Mouse (Mus musculus): Measurements from ENCODE around the gene Ccdc62. TPM values are rescaled to one million over a fixed set of nuclear protein-coding genes. Genes with fewer than 3 reads are reported as not detected.

The Ccdc62 gene
- polyA plus RNA-seq, 1 experiment from 2014 or later = 6.8 TPM

- ATAC-seq (ENCODE audit: insufficient read depth, low FRiP score) = no peak
- WGBS = 63% methylated on average over 5 of the region's 5 CpGs
- H3K4me2 ChIP-seq (ENCODE audit: low read depth, low read length) = no peak overlapping the region
- no peaks in the 10 kb centered on the region for H3K27me3 ChIP-seq (ENCODE audit: control insufficient read depth, insufficient read depth, low read length)
- no peaks in the 10 kb centered on the region for H3K9me3 ChIP-seq (replicated peaks; ENCODE audit: control insufficient read depth, low read length)
- no peak overlapping the region for H3K9ac ChIP-seq (ENCODE audit: low read length)
- no peaks in the 10 kb centered on the region for H3K4me1 ChIP-seq (ENCODE audit: control insufficient read depth, insufficient read depth, low read length)
- H3K4me3 ChIP-seq (replicated peaks; ENCODE audit: low read length) = no peak overlapping the region
- H3K36me3 ChIP-seq (ENCODE audit: control insufficient read depth, insufficient read depth, low read length) = no peaks in the 10 kb centered on the region
- H3K27ac ChIP-seq (ENCODE audit: low read length) = no peak overlapping the region
Measured at GRCm38 (mm10) chr5:123952365-123953045, 22.0 kb downstream of the Ccdc62 start.

GRCm38 (mm10) chr5:123957213-123957612 lies 26.7 kb downstream of the Ccdc62 start:
- 91% methylated on average over 8 of the region's 8 CpGs for WGBS

GRCm38 (mm10) chr5:123959018-123959417 lies 28.5 kb downstream of the Ccdc62 start:
- WGBS = 68% methylated on average over 3 of the region's 3 CpGs
- no peaks in the 10 kb centered on the region for H3K36me3 ChIP-seq (ENCODE audit: control insufficient read depth, insufficient read depth, low read length)
- no peak overlapping the region for H3K4me2 ChIP-seq (ENCODE audit: low read depth, low read length)
- no peak overlapping the region for H3K27ac ChIP-seq (ENCODE audit: low read length)
- no peak for ATAC-seq (ENCODE audit: insufficient read depth, low FRiP score)
- H3K4me3 ChIP-seq (replicated peaks; ENCODE audit: low read length) = no peak overlapping the region
- no peaks in the 10 kb centered on the region for H3K27me3 ChIP-seq (ENCODE audit: control insufficient read depth, insufficient read depth, low read length)
- H3K4me1 ChIP-seq (ENCODE audit: control insufficient read depth, insufficient read depth, low read length) = peaks cover 3% of the 10 kb centered on the region
- H3K9ac ChIP-seq (ENCODE audit: low read length) = no peak overlapping the region
- no peaks in the 10 kb centered on the region for H3K9me3 ChIP-seq (replicated peaks; ENCODE audit: control insufficient read depth, low read length)

More at GRCm38 (mm10) chr5:123957213-123957612, 26.7 kb downstream of the Ccdc62 start:
- no peaks in the 10 kb centered on the region for H3K27me3 ChIP-seq (ENCODE audit: control insufficient read depth, insufficient read depth, low read length)
- no peaks in the 10 kb centered on the region for H3K36me3 ChIP-seq (ENCODE audit: control insufficient read depth, insufficient read depth, low read length)
- H3K4me3 ChIP-seq (replicated peaks; ENCODE audit: low read length) = no peak overlapping the region
- no peaks in the 10 kb centered on the region for H3K9me3 ChIP-seq (replicated peaks; ENCODE audit: control insufficient read depth, low read length)
- H3K4me1 ChIP-seq (ENCODE audit: control insufficient read depth, insufficient read depth, low read length) = peaks cover 3% of the 10 kb centered on the region; the same call in 1 of the 2 replicates
- no peak for ATAC-seq (ENCODE audit: insufficient read depth, low FRiP score)
- H3K4me2 ChIP-seq (ENCODE audit: low read depth, low read length) = no peak overlapping the region
- H3K9ac ChIP-seq (ENCODE audit: low read length) = no peak overlapping the region
- H3K27ac ChIP-seq (ENCODE audit: low read length) = no peak overlapping the region

GRCm38 (mm10) chr5:123960129-123960528 lies 29.6 kb downstream of the Ccdc62 start:
- no peak overlapping the region for H3K4me3 ChIP-seq (replicated peaks; ENCODE audit: low read length)
- no peak overlapping the region for H3K9ac ChIP-seq (ENCODE audit: low read length)
- H3K9me3 ChIP-seq (replicated peaks; ENCODE audit: control insufficient read depth, low read length) = no peaks in the 10 kb centered on the region
- no peak overlapping the region for H3K27ac ChIP-seq (ENCODE audit: low read length)
- ATAC-seq (ENCODE audit: insufficient read depth, low FRiP score) = peak; percentile 50; the same call in 1 of the 2 replicates
- H3K4me2 ChIP-seq (ENCODE audit: low read depth, low read length) = no peak overlapping the region
- H3K4me1 ChIP-seq (ENCODE audit: control insufficient read depth, insufficient read depth, low read length) = peaks cover 5% of the 10 kb centered on the region
- H3K36me3 ChIP-seq (ENCODE audit: control insufficient read depth, insufficient read depth, low read length) = no peaks in the 10 kb centered on the region
- H3K27me3 ChIP-seq (ENCODE audit: control insufficient read depth, insufficient read depth, low read length) = no peaks in the 10 kb centered on the region
- 51% methylated on average over 8 of the region's 8 CpGs for WGBS

GRCm38 (mm10) chr5:123961046-123961445 lies 30.6 kb downstream of the Ccdc62 start:
- WGBS = 77% methylated on average over 12 of the region's 12 CpGs

GRCm38 (mm10) chr5:123964208-123964607 lies 33.7 kb downstream of the Ccdc62 start:
- 86% methylated on average over 4 of the region's 4 CpGs for WGBS
- Histone ChIP-seq H3K4me1 (ENCODE audit: control insufficient read depth, insufficient read depth, low read length) (peaks cover 8% of the 10 kb centered on the region), H3K4me2 (ENCODE audit: low read depth, low read length) (no peak overlapping the region), H3K27ac (ENCODE audit: low read length) (no peak overlapping the region; the same call in 1 of the 2 replicates), H3K36me3 (ENCODE audit: control insufficient read depth, insufficient read depth, low read length) (no peaks in the 10 kb centered on the region), H3K4me3 (replicated peaks; ENCODE audit: low read length) (no peak overlapping the region), H3K9me3 (replicated peaks; ENCODE audit: control insufficient read depth, low read length) (no peaks in the 10 kb centered on the region), H3K9ac (ENCODE audit: low read length) (no peak overlapping the region), H3K27me3 (ENCODE audit: control insufficient read depth, insufficient read depth, low read length) (no peaks in the 10 kb centered on the region)
- ATAC-seq (ENCODE audit: insufficient read depth, low FRiP score) = peak; percentile 61; the same call in 1 of the 2 replicates

More at GRCm38 (mm10) chr5:123961046-123961445, 30.6 kb downstream of the Ccdc62 start:
- H3K36me3 ChIP-seq (ENCODE audit: control insufficient read depth, insufficient read depth, low read length) = no peaks in the 10 kb centered on the region
- H3K4me3 ChIP-seq (replicated peaks; ENCODE audit: low read length) = no peak overlapping the region
- ATAC-seq (ENCODE audit: insufficient read depth, low FRiP score) = no peak
- no peak overlapping the region for H3K4me2 ChIP-seq (ENCODE audit: low read depth, low read length)
- H3K27ac ChIP-seq (ENCODE audit: low read length) = no peak overlapping the region
- H3K9ac ChIP-seq (ENCODE audit: low read length) = no peak overlapping the region
- no peaks in the 10 kb centered on the region for H3K27me3 ChIP-seq (ENCODE audit: control insufficient read depth, insufficient read depth, low read length)
- H3K9me3 ChIP-seq (replicated peaks; ENCODE audit: control insufficient read depth, low read length) = no peaks in the 10 kb centered on the region
- H3K4me1 ChIP-seq (ENCODE audit: control insufficient read depth, insufficient read depth, low read length) = peaks cover 5% of the 10 kb centered on the region

- Histone ChIP-seq H3K4me3 (replicated peaks; ENCODE audit: low read length) (no peak overlapping the region), H3K9me3 (replicated peaks; ENCODE audit: control insufficient read depth, low read length) (no peaks in the 10 kb centered on the region), H3K4me2 (ENCODE audit: low read depth, low read length) (no peak overlapping the region), H3K27ac (ENCODE audit: low read length) (no peak overlapping the region), H3K27me3 (ENCODE audit: control insufficient read depth, insufficient read depth, low read length) (no peaks in the 10 kb centered on the region), H3K4me1 (ENCODE audit: control insufficient read depth, insufficient read depth, low read length) (peaks cover 5% of the 10 kb centered on the region; the same call in 1 of the 2 replicates), H3K36me3 (ENCODE audit: control insufficient read depth, insufficient read depth, low read length) (no peaks in the 10 kb centered on the region), H3K9ac (ENCODE audit: low read length) (no peak overlapping the region)
- 58% methylated on average over 2 of the region's 2 CpGs for WGBS
- no peak for ATAC-seq (ENCODE audit: insufficient read depth, low FRiP score)
Measured at GRCm38 (mm10) chr5:123966759-123967158, 36.3 kb downstream of the Ccdc62 start.

GRCm38 (mm10) chr5:123968468-123968867 lies 38.0 kb downstream of the Ccdc62 start:
- no peak overlapping the region for H3K27ac ChIP-seq (ENCODE audit: low read length)
- no peak overlapping the region for H3K4me2 ChIP-seq (ENCODE audit: low read depth, low read length)
- H3K27me3 ChIP-seq (ENCODE audit: control insufficient read depth, insufficient read depth, low read length) = no peaks in the 10 kb centered on the region
- no peak overlapping the region for H3K4me3 ChIP-seq (replicated peaks; ENCODE audit: low read length)
- H3K36me3 ChIP-seq (ENCODE audit: control insufficient read depth, insufficient read depth, low read length) = no peaks in the 10 kb centered on the region
- H3K4me1 ChIP-seq (ENCODE audit: control insufficient read depth, insufficient read depth, low read length) = peaks cover 5% of the 10 kb centered on the region; the same call in 1 of the 2 replicates
- ATAC-seq (ENCODE audit: insufficient read depth, low FRiP score) = no peak
- no peak overlapping the region for H3K9ac ChIP-seq (ENCODE audit: low read length)
- H3K9me3 ChIP-seq (replicated peaks; ENCODE audit: control insufficient read depth, low read length) = no peaks in the 10 kb centered on the region
- 56% methylated on average over 5 of the region's 5 CpGs for WGBS

- Histone ChIP-seq H3K4me1 (ENCODE audit: control insufficient read depth, insufficient read depth, low read length) (peaks cover 5% of the 10 kb centered on the region; the same call in 1 of the 2 replicates), H3K4me2 (ENCODE audit: low read depth, low read length) (no peak overlapping the region), H3K9me3 (replicated peaks; ENCODE audit: control insufficient read depth, low read length) (no peaks in the 10 kb centered on the region), H3K9ac (ENCODE audit: low read length) (no peak overlapping the region), H3K27me3 (ENCODE audit: control insufficient read depth, insufficient read depth, low read length) (no peaks in the 10 kb centered on the region), H3K36me3 (ENCODE audit: control insufficient read depth, insufficient read depth, low read length) (no peaks in the 10 kb centered on the region), H3K4me3 (replicated peaks; ENCODE audit: low read length) (no peak overlapping the region), H3K27ac (ENCODE audit: low read length) (no peak overlapping the region)
- ATAC-seq (ENCODE audit: insufficient read depth, low FRiP score) = no peak
- 70% methylated on average over 8 of the region's 8 CpGs for WGBS
Measured at GRCm38 (mm10) chr5:123969216-123969615, 38.7 kb downstream of the Ccdc62 start.
